Mouse (Mus musculus) spleen, postnatal 14 days (tissue): ENCODE results near the gene Ugt3a1.
"Not testable (repeated sequence)": the region's sequence is repeated elsewhere in the genome, so short reads cannot be mapped to it uniquely, and the experiment has no call there.

Source experiments
- DNase-seq, 2 experiments: peaks; one replicate each; pipeline ENCODE4 v3.0.0; 2021 to 2022; ENCODE audit warnings: low spot score in 2 of 2

Gene Ugt3a1

DNA sequence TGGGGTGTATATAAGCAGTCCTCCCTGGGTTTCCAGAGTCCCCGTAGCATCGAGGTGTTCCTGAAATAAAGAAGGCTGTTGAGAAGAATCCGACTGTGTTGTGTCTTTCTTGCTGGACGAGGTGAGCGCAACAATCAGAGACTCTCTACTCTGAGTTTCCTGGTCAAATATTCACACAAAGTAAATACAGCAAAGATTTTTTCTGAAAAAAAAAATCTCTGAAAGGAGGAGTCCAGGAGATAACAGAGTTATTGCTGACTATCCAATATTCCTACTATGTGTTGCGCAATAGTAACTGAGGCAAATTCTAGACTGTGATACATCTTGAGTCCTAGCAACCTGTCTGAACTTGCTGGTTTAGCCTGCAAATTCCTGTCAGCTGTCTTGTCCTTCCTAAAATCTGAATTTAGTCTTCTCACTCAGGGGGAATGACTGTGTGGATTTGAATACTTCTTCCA lies at the start of gene Ugt3a1:
TSS of gene Ugt3a1 (plus strand) at position 51 of the 458 bp plus-strand sequence.
- no peak for DNase-seq

DNA sequence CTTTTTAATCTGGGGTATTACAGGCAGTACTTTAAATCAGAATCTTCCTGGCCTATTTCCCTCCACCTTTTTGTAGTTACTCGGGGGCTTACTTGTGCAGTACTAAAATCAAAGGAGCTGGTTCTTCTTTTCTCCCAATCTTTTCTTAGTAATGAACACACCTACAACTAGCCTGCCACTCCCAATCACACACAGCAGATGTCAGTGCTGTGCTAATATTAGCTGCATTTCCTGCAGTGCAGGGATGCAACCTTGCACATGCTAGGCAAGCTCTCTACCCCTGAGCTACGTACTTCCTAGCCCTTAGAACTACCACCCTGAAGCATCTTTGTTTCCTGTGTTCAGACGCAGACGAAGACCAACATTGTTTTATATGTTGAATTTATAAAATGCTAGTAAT lies 45.8 kb upstream of the Ugt3a1 start:
- not testable (repeated sequence) for DNase-seq

DNA sequence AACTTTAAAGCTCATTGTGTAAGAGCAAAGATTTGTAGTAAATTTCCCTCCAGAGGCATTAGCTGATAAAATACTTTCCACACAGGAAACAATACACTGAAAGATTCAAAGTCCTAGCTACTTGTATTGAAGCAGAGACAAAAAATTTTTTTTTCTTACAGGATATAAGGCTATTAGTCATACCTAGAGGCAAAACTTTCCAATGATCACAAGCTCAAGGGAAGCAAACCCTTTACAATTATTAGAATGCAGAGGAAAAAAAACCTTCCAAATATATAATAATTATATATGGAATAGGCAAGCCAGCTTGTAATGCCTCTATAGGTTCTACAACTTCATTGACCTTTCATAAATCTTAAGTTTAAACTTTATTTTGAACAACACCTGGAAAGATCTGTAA lies 30.3 kb upstream of the Ugt3a1 start:
- no peak for DNase-seq

DNA sequence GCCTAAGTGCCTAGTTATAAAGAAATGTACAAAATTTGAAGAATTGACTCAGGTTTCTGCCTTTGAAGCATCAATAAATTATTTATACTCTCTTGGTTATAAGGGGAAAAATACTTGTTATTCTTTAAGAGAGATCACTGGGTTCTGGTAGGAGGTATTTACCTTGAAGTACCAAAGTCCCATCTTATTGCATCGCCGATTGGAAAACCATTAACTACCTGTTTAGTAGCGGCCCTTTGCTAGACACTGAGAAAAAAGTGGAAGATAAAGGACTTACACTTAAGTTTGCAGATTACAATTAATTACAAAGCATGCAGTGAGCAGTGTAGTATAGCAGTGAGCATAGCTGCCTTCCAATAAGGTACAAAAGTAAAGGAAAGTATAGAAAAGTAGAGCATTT lies 23.8 kb upstream of the Ugt3a1 start:
- DNase-seq, result no peak

DNA sequence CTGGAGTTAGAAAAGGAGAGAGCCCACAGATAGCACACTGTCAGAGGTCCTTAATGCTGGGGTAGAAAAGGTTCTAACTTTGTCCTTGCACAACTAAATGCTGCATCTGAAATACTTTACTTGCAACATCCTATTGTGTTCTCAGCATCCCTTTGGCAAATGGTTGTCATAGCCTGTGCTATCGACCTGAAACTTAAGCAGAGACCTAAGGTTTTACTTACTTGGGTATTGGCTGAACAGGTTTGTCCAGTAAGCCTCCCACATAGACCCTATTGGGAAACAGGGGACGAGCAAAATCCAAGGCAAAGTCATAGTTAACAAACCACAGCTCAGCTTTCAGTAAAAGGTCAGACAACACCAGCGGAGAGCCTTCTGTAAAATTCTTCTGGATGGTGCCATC lies 16.1 kb upstream of the Ugt3a1 start:
- no peak for DNase-seq

DNA sequence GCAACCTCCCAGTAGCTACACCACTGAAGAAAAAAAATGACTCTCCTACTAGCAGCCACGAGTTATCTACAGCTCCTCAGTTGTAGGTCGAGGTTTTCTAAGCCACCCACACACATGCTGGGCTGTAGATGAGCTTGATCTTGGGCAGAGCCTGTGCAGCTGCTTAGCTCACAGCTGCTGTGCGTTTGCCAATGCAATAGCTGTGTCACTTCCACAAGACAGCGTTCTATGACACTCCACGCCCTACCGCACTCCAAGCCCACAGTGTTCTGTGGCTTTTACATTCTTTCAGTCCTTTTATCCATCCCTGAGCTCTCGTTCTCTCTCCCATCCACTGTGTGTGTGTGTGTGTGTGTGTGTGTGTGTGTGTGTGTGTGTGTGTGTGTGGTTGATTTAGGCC lies 4.8 kb upstream of the Ugt3a1 start:
- no peak for DNase-seq

DNA sequence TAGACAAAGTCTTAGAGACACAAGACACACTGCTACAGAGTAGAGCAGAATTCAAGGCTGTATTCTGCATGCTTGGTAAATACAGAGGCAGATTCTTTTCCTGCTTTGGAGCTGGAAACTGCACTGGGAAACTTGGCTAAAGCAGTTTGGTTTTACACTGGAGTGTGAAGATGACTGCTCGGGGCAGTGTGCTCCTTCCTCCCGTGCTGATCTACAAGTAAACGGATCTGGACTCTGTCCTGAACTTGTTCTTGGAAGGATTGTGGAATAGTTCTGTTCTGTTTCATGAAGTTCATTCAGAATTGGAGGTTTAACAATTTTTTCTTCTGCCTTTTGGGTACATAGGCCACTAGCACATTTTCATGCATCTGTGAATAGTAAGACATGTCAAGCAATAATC lies 2.3 kb downstream of the Ugt3a1 start:
- DNase-seq, result no peak

DNA sequence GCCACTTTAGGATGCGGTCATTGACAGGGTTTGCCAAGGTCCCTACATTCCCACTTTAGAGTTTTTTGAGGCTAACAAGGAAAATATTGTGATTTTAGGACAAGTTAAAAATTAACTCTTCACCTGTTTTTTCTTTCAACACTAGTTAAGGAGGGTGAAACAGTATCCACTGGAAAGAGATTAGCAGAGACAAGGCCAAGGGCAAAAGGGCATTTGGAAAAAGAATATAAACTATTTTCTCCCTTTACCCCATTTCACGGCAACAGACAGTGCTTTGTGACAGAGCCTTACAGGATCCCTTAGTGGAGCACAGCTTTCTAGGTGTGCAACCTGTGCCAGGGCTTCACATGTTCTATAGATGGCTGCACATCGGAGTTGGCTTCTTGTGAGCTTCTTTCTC lies 2.9 kb downstream of the Ugt3a1 start:
- DNase-seq, result no peak

DNA sequence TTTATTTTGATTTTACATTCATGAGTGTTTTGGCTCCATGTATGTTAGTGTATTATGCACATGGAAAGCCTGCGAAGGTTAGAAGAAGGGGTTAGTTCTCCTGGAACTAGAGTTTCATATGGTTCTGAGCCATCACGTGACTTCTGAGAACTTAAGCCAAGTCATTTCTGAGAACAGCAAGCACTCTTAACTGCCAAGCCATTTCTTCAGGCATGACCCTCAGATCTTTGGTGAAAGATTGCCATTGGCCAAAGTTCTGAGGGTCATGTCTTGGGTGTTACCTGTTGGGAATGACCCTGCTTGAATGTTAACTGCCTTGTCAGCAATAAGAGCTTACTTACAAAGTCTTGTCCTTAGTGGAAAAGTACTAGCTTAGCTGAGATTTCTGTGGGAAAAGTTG lies 6.5 kb downstream of the Ugt3a1 start:
- DNase-seq, result no peak

DNA sequence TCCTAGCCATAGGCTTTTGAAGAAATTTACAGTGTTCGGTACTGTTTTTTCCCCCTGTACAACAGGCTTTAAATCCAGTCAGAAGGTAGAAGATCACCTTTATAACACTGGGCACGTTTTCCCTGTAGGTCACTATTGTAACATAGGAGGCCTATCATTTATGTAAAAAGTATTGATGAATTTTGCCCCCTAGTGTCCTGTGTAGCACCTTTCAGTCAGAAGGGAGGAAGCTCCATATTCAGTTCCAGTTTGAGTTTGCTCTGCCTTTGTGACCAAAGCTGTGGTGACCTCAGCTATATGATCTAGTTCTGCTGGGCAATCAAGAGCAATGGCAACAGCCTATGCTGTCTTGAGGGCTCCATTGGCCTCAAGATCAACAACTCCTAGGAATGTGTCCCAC lies 13.0 kb downstream of the Ugt3a1 start:
- no peak for DNase-seq

DNA sequence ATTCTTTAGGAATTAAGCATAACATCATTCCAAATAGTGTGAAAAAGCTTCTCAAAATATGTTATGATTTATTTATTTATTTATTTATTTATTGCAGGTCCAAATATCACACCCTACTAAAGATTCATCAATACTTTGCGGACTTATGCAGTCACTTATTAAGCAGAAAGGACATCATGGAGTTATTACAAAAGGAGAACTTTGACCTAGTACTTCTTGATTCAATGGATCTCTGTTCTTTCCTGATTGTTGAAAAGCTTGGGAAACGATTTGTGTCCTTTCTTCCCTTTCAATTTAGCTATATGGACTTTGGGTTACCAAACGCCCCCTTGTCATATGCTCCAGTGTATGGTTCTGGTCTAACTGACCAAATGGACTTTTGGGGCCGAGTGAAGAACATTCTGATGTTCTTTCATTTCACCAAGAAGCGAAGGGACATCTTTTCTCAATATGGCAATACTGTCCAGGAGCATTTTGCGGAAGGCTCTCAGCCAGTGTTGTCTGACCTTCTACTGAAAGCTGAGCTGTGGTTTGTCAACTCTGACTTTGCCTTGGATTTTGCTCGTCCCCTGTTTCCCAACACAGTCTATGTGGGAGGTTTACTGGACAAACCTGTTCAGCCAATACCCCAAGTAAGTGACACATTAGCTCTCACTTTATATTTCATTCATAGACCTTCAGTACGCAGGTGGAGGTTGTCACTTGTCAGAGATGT lies 29.4 kb downstream of the Ugt3a1 start:
- no peak for DNase-seq

DNA sequence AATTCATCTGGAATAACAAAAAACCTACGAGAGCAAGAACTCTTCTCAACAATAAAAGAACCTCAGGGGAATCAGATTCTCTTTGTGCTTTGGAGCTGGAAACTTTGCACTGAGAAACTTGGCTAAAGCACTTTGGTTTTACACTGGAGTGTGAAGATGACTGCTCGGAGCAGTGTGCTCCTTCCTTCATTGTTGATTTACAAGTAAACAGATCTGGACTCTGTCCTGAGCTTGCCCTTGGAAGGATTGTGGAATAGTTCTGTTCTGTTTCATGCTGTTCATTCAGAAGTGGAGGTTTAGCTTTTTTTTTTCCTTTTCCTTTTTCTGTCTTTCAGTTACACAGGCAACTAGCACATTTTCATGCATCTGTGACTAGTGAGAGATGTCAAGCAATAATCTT lies 57.9 kb downstream of the Ugt3a1 start:
- no peak for DNase-seq

DNA sequence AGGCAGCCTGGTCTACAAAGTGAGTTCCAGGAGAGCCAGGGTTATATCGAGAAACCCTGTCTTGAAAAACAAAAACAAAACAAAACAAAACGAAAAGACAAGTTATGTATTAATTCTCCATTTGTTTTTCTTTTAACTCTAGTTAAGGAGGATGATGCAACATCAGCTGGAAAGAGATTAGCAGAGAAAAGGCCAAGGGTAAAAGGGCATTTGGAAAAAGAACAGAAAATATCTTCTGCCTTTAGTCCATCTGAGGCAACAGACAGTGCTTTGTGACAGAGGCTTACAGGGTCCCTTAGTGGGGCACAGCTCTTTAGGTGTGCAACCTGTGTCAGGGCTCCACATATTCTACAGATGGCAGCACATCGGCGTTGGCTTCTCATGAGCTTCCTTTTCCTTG lies 58.7 kb downstream of the Ugt3a1 start, which contains the start of gene Ugt3a2:
TSS of gene Ugt3a2 (plus strand) at position 210 of the 400 bp plus-strand sequence.
- DNase-seq, result no peak

DNA sequence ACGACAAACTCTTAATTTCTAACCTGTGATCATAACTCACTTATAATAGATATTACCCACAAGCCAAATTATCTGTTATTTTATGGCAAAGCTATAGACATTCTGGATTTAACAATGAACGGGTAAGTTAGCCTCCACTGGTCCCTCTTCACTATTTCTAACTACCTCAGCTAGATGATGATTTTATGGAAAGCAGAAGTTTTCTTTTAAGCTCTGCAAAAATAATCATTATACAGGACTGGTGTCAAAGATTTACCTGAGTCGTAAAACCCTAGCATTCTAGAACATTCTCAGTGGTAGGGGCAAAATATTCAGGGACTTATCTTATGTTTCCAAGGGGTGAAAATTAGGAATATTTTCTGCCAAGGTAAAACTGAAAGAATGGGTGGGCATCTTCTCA lies 59.9 kb downstream of the Ugt3a1 start:
- DNase-seq, result no peak

DNA sequence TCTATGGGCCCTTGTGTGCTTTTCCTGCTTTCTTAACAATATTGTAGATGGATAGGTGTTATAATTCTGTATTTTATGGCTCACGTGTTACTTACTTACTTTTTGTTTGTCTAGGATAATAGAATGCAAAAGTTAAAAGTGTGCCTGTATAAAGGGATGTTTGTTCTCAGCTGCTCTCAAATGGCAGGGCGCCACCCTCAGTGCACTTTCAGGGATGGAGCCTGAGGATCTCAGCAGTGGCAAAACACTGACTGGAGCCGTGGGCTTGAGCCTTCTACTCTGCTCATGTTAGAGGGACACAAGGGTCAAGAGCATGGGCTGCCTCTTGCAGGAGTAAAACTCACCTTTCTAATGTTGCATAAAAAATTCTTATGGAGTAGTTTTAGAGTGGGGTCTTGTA lies 60.3 kb downstream of the Ugt3a1 start:
- no peak for DNase-seq

DNA sequence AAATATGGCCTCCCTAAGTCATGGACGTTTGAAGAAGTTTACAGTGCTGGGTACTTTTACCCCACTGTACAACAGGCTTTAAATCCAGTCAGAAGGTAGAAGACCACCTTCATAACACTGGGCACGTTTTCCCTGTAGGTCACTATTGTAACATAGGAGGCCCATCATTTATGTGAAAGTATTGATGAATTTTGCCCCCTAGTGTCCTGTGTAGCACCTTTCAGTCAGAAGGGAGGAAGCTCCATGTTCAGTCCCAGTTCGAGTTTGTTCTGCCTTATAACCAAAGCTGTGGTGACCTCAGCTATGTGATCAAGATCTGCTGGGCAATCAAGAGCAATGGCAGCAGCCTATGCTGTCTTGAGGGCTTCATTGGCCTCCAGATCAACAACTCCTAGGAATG lies 72.1 kb downstream of the Ugt3a1 start:
- no peak for DNase-seq

DNA sequence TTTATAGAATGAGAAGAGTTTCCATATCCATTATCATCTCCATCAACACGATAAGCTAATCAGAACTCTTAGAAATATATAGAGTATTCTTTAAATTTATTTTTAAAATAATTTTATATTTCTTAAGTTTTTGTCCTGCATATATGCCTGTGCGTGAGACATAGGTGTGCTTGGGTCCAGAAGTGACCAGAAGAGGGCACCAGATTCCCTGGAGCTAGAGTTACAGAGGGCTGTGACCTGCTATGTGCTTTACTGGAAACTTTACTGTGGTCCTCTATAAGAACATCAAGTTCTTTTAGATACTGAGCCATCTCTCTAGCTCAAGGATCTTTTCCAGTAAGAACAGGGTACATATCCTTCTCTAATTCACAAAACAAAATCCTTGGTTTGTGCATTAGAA lies 86.1 kb downstream of the Ugt3a1 start:
- DNase-seq, result no peak
